In genomic region chr10:81178927-81179326, GRCm38 (mm10) we compare ENCODE assay signal across 15 mouse cellular contexts. TPM values are rescaled to one million over a fixed set of nuclear protein-coding genes. Genes with fewer than 3 reads are reported as not detected.
DNase-seq lines count a peak whose midpoint lies in the region; ATAC-seq and TF ChIP-seq lines count a peak whose summit lies in the region.
"Had no signal": no experiment of that assay in that cellular context is flagged by ENCODE, and none has a peak within 500 bp of the region (broad histone marks: within the 10 kb centered on the region; RNA-seq: fewer than 3 reads in every experiment).

No protein-coding gene starts in this region.

- H3K4me3 ChIP-seq in erythroblast, embryonic 14.5 days (replicated peaks) = peak overlapping the region; percentile 84
- no peak overlapping the region for H3K4me3 ChIP-seq in kidney, embryonic 14.5 days (ENCODE audit: low read length)
- peak overlapping the region; percentile 70 for H3K4me3 ChIP-seq in ES-Bruce4 (ENCODE audit: low read depth, low read length)
- H3K4me3 ChIP-seq in limb, embryonic 13.5 days = peak overlapping the region; percentile 100; the same call in 1 of the 2 replicates

- peaks cover 89% of the 10 kb centered on the region for H3K4me1 ChIP-seq in erythroblast, embryonic 14.5 days (ENCODE audit: control insufficient read depth)
- H3K4me1 ChIP-seq in kidney, embryonic 14.5 days (ENCODE audit: control insufficient read depth, insufficient read depth, low read length) = peaks cover 37% of the 10 kb centered on the region
- peaks cover 2% of the 10 kb centered on the region for H3K4me1 ChIP-seq in ES-Bruce4 (ENCODE audit: control insufficient read depth, insufficient read depth, low read length)
- peaks cover 65% of the 10 kb centered on the region for H3K4me1 ChIP-seq in limb, embryonic 13.5 days

- peak overlapping the region; percentile 62; the same call in 1 of the 2 replicates for H3K27ac ChIP-seq in kidney, embryonic 14.5 days (ENCODE audit: low read depth, low read length)
- H3K27ac ChIP-seq in ES-Bruce4 (ENCODE audit: insufficient read depth, low read length) = peak overlapping the region; percentile 49
- no peak overlapping the region; the same call in 1 of the 2 replicates for H3K27ac ChIP-seq in limb, embryonic 13.5 days

- peaks cover 64% of the 10 kb centered on the region for H3K36me3 ChIP-seq in erythroblast, embryonic 14.5 days (ENCODE audit: control insufficient read depth)
- H3K36me3 ChIP-seq in kidney, embryonic 14.5 days (ENCODE audit: control insufficient read depth, insufficient read depth, low read length) = peaks cover 53% of the 10 kb centered on the region
- H3K36me3 ChIP-seq in ES-Bruce4 (ENCODE audit: control insufficient read depth, insufficient read depth, low read length, poor library complexity, severe bottlenecking) = peaks cover 53% of the 10 kb centered on the region
- H3K36me3 ChIP-seq in limb, embryonic 13.5 days = peaks cover 52% of the 10 kb centered on the region

- DNase-seq in kidney, adult 18-20 months = no peak
- no peak for DNase-seq in urinary bladder, postnatal 14 days (ENCODE audit: low spot score)
- DNase-seq in cerebellum, postnatal 4 days (ENCODE audit: low spot score in 2 of 2) = no peak
- DNase-seq: embryo, embryonic 11 days had no signal

- WGBS in kidney, embryonic 14.5 days = 97% methylated on average over 11 of the region's 11 CpGs
- 93% methylated on average over 11 of the region's 11 CpGs for WGBS in limb, embryonic 13.5 days

- peak overlapping the region; percentile 18; the same call in 1 of the 2 replicates for H3K9ac ChIP-seq in kidney, embryonic 14.5 days (ENCODE audit: low read depth, low read length)
- H3K9ac ChIP-seq in ES-Bruce4 (ENCODE audit: low read depth, poor library complexity, severe bottlenecking) = peak overlapping the region; percentile 93
- peak overlapping the region; percentile 100 for H3K9ac ChIP-seq in limb, embryonic 13.5 days

- H3K4me2 ChIP-seq in kidney, embryonic 14.5 days (replicated peaks; ENCODE audit: low read depth, low read length) = no peak overlapping the region
- peak overlapping the region; percentile 92; the same call in 1 of the 2 replicates for H3K4me2 ChIP-seq in limb, embryonic 13.5 days (replicated peaks)

- TF ChIP-seq CTCF in ES-Bruce4 (IDR thresholded peaks at IDR 0.05; ENCODE audit: low read depth, low read length) = no peak

- no peaks in the 10 kb centered on the region; the same call in 1 of the 2 replicates for H3K27me3 ChIP-seq in erythroblast, embryonic 14.5 days (ENCODE audit: control insufficient read depth)
- H3K27me3 ChIP-seq in kidney, embryonic 14.5 days (ENCODE audit: control insufficient read depth, insufficient read depth, low read length) = no peaks in the 10 kb centered on the region
- no peaks in the 10 kb centered on the region for H3K27me3 ChIP-seq in ES-Bruce4 (ENCODE audit: control insufficient read depth, insufficient read depth, low read length, poor library complexity, severe bottlenecking)
- no peaks in the 10 kb centered on the region for H3K27me3 ChIP-seq in limb, embryonic 13.5 days

- TF ChIP-seq EP300 in ES-Bruce4 (IDR thresholded peaks at IDR 0.05; ENCODE audit: insufficient read depth, low read depth, low read length) = no peak

- TF ChIP-seq POLR2A in ES-Bruce4 (IDR thresholded peaks at IDR 0.05; ENCODE audit: insufficient read depth, low read length) = no peak

- no peaks in the 10 kb centered on the region for H3K9me3 ChIP-seq in erythroblast, embryonic 14.5 days (ENCODE audit: control insufficient read depth, low read length)
- H3K9me3 ChIP-seq in kidney, embryonic 14.5 days (ENCODE audit: control insufficient read depth, low read length) = no peaks in the 10 kb centered on the region
- no peaks in the 10 kb centered on the region for H3K9me3 ChIP-seq in ES-Bruce4 (replicated peaks; ENCODE audit: control insufficient read depth, insufficient read depth, low read length, poor library complexity, severe bottlenecking)
- no peaks in the 10 kb centered on the region for H3K9me3 ChIP-seq in limb, embryonic 13.5 days

- ATAC-seq in erythroblast, adult 5-6 weeks (replicated peaks; ENCODE audit: low FRiP score, poor library complexity, severe bottlenecking) = no peak
- no peak for ATAC-seq in kidney, embryonic 14.5 days (ENCODE audit: low FRiP score, low TSS enrichment)
- no peak for ATAC-seq in limb, embryonic 13.5 days (ENCODE audit: low FRiP score, low read depth)

RNA-seq across cellular contexts. Expression of gene Eef2, which starts 2.5 kb away (rescaled TPM):
- 124 and 177 TPM in 2 replicates for polyA plus RNA-seq in erythroblast, embryonic 14.5 days (2012)
- 227 and 267 TPM in 2 replicates for total RNA-seq in erythroblast, adult 5-6 weeks (2015; ENCODE audit: low replicate concordance)
- total RNA-seq in erythroblast, adult 5-6 weeks (2017; ENCODE audit: low replicate concordance) = 388 and 458 TPM in 2 replicates
- 465 and 473 TPM in 2 replicates for polyA plus RNA-seq in kidney, embryonic 14.5 days (2014; fragmentation: Nextera tagmentation; extraction: Ambion mirVana)
- polyA plus RNA-seq in ES-Bruce4 (2011; ENCODE audit: insufficient read depth, insufficient read length, low read depth, missing spikeins) = 2,442 and 2,478 TPM in 2 replicates
- 577 and 592 TPM in 2 replicates for polyA plus RNA-seq in limb, embryonic 13.5 days (2015; fragmentation: Nextera tagmentation; extraction: Ambion mirVana)

RNA-seq across cellular contexts. Expression of gene Dapk3, which starts 3.9 kb away (rescaled TPM):
- polyA plus RNA-seq in erythroblast, embryonic 14.5 days (2012) = 8.1 and 8.3 TPM in 2 replicates
- total RNA-seq in erythroblast, adult 5-6 weeks (2015; ENCODE audit: low replicate concordance) = 3.3 and 7.3 TPM in 2 replicates
- total RNA-seq in erythroblast, adult 5-6 weeks (2017; ENCODE audit: low replicate concordance) = 10.8 and 11.8 TPM in 2 replicates
- 45.7 and 58.0 TPM in 2 replicates for polyA plus RNA-seq in kidney, embryonic 14.5 days (2014; fragmentation: Nextera tagmentation; extraction: Ambion mirVana)
- 61.2 and 64.8 TPM in 2 replicates for polyA plus RNA-seq in ES-Bruce4 (2011; ENCODE audit: insufficient read depth, insufficient read length, low read depth, missing spikeins)
- 53.4 and 53.7 TPM in 2 replicates for polyA plus RNA-seq in limb, embryonic 13.5 days (2015; fragmentation: Nextera tagmentation; extraction: Ambion mirVana)

RNA-seq across cellular contexts. Expression of gene 4930442H23Rik, which starts 4.7 kb away (rescaled TPM):
- not detected in 2 replicates for polyA plus RNA-seq in erythroblast, embryonic 14.5 days (2012)
- total RNA-seq in erythroblast, adult 5-6 weeks (2015; ENCODE audit: low replicate concordance) = not detected in 2 replicates
- total RNA-seq in erythroblast, adult 5-6 weeks (2017; ENCODE audit: low replicate concordance) = not detected in 2 replicates
- polyA plus RNA-seq in kidney, embryonic 14.5 days (2014; fragmentation: Nextera tagmentation; extraction: Ambion mirVana) = not detected in 2 replicates
- polyA plus RNA-seq in ES-Bruce4 (2011; ENCODE audit: insufficient read depth, insufficient read length, low read depth, missing spikeins) = not detected in 2 replicates
- not detected in 2 replicates for polyA plus RNA-seq in limb, embryonic 13.5 days (2015; fragmentation: Nextera tagmentation; extraction: Ambion mirVana)
- total RNA-seq: gastrocnemius, adult 8-10 months; hematopoietic stem cell, adult 5-6 weeks; layer of hippocampus, adult 18-20 months; liver, adult 2 months had no signal
- polyA plus RNA-seq: brain, embryonic 14.5 days; liver, adult 2 months; stomach, embryonic 16.5 days had no signal

RNA-seq across cellular contexts. Expression of gene Pias4, which starts 11.2 kb away (rescaled TPM):
- 13.4 and 16.4 TPM in 2 replicates for polyA plus RNA-seq in erythroblast, embryonic 14.5 days (2012)
- total RNA-seq in erythroblast, adult 5-6 weeks (2015; ENCODE audit: low replicate concordance) = 4.4 and 11.3 TPM in 2 replicates
- 12.3 and 19.3 TPM in 2 replicates for total RNA-seq in erythroblast, adult 5-6 weeks (2017; ENCODE audit: low replicate concordance)
- 45.3 and 48.4 TPM in 2 replicates for polyA plus RNA-seq in kidney, embryonic 14.5 days (2014; fragmentation: Nextera tagmentation; extraction: Ambion mirVana)
- polyA plus RNA-seq in ES-Bruce4 (2011; ENCODE audit: insufficient read depth, insufficient read length, low read depth, missing spikeins) = 36.8 and 44.9 TPM in 2 replicates
- 62.2 and 62.3 TPM in 2 replicates for polyA plus RNA-seq in limb, embryonic 13.5 days (2015; fragmentation: Nextera tagmentation; extraction: Ambion mirVana)

RNA-seq across cellular contexts. Expression of gene Nmrk2, which starts 22.9 kb away (rescaled TPM):
- not detected in 2 replicates for polyA plus RNA-seq in erythroblast, embryonic 14.5 days (2012)
- not detected in 2 replicates for total RNA-seq in erythroblast, adult 5-6 weeks (2015; ENCODE audit: low replicate concordance)
- total RNA-seq in erythroblast, adult 5-6 weeks (2017; ENCODE audit: low replicate concordance) = not detected in 2 replicates
- polyA plus RNA-seq in kidney, embryonic 14.5 days (2014; fragmentation: Nextera tagmentation; extraction: Ambion mirVana) = not detected in 2 replicates
- not detected in 2 replicates for polyA plus RNA-seq in ES-Bruce4 (2011; ENCODE audit: insufficient read depth, insufficient read length, low read depth, missing spikeins)
- 0.18 and 0.26 TPM in 2 replicates for polyA plus RNA-seq in limb, embryonic 13.5 days (2015; fragmentation: Nextera tagmentation; extraction: Ambion mirVana)
- total RNA-seq: hematopoietic stem cell, adult 5-6 weeks had no signal
- polyA plus RNA-seq: liver, adult 2 months had no signal

Comparison
In these comparisons a context has a peak if more than half of its experiments do, and no peak if none do; other contexts are left out.
1. H3K9ac ChIP-seq: peak in every context shown above with its lines; median percentile 100 in limb, embryonic 13.5 days; 93 in ES-Bruce4; 18 in kidney, embryonic 14.5 days.